8 mouse cellular contexts compared by ENCODE assay signal in the genomic region with DNA sequence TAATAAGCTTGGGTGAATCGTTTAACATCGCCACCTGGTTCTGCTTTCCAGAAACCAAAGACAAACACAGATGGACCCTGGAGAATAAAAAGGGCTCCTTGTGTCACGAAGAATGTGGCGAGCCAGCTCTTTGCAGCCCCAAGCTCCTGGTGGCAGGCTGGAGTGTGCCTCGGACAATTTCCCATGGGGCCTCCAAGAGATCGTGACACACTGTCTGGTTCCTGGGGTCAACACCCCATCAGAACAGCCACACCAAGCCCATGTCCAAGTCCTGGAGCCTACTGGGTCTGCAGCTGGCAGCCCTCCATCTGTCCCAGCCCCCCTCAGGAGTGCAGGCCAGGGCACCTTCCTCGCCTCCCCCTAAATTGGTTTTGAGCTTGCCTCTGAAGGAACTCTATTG. TPM values are rescaled to one million over a fixed set of nuclear protein-coding genes. Genes with fewer than 3 reads are reported as not detected.
DNase-seq lines count a peak whose midpoint lies in the region; ATAC-seq and TF ChIP-seq lines count a peak whose summit lies in the region.

No protein-coding gene starts in this region.

- TF ChIP-seq CTCF in Patski (IDR thresholded peaks at IDR 0.05): no peak
- no peak for TF ChIP-seq CTCF in embryonic fibroblast, embryonic 13.5 days (IDR thresholded peaks at IDR 0.05; ENCODE audit: borderline replicate concordance, insufficient read depth, low read length)
- no peak; the same call in 1 of the 2 replicates for TF ChIP-seq CTCF in midbrain, postnatal 0 days (IDR thresholded peaks at IDR 0.05)

- H3K9ac ChIP-seq in heart, embryonic 16.5 days (ENCODE audit: low read length): peak overlapping the region; percentile 91
- H3K9ac ChIP-seq in limb, embryonic 13.5 days: peak overlapping the region; percentile 74
- peak overlapping the region; percentile 80 for H3K9ac ChIP-seq in midbrain, postnatal 0 days (replicated peaks; ENCODE audit: low read length, poor library complexity, severe bottlenecking)

- no peak for TF ChIP-seq POLR2A in embryonic fibroblast, embryonic 13.5 days (IDR thresholded peaks at IDR 0.05; ENCODE audit: low read depth, low read length)

- ATAC-seq in heart, embryonic 16.5 days (replicated peaks; ENCODE audit: extremely low read depth, insufficient read depth, low FRiP score): 0 out of 2 replicates have a peak, but pooled peaks have one; percentile 6
- peak; percentile 5 for ATAC-seq in Patski
- peak; percentile 20 for ATAC-seq in limb, embryonic 13.5 days (ENCODE audit: low FRiP score, low read depth)
- ATAC-seq in midbrain, postnatal 0 days (ENCODE audit: low FRiP score): no peak; the same call in 1 of the 2 replicates
- no peak; the same call in 1 of the 2 replicates for ATAC-seq in megakaryocyte-erythroid progenitor cell, adult 5-6 weeks (replicated peaks; ENCODE audit: low FRiP score, low TSS enrichment, poor library complexity, severe bottlenecking)

- peak overlapping the region; percentile 96 for H3K4me2 ChIP-seq in heart, embryonic 16.5 days (ENCODE audit: low read depth, low read length)
- H3K4me2 ChIP-seq in limb, embryonic 13.5 days (replicated peaks): peak overlapping the region; percentile 89
- peak overlapping the region; percentile 84 for H3K4me2 ChIP-seq in midbrain, postnatal 0 days (ENCODE audit: low read depth, low read length, poor library complexity, severe bottlenecking)

- in situ Hi-C loops in Patski (cut with MboI; ENCODE audit: low pct_unique_long_range_greater_than_20kb): loop anchor here (5.0 kb wide), 1 partner anchor 90 kb away; no protein-coding TSS in a partner anchor

- H3K36me3 ChIP-seq in heart, embryonic 16.5 days (ENCODE audit: control insufficient read depth, insufficient read depth): no peaks in the 10 kb centered on the region
- peaks cover 4% of the 10 kb centered on the region; the same call in 1 of the 2 replicates for H3K36me3 ChIP-seq in limb, embryonic 13.5 days
- H3K36me3 ChIP-seq in midbrain, postnatal 0 days (ENCODE audit: insufficient read depth, low read length): no peaks in the 10 kb centered on the region

- H3K4me3 ChIP-seq in heart, embryonic 16.5 days (ENCODE audit: low read length): peak overlapping the region; percentile 81
- peak overlapping the region; percentile 64 for H3K4me3 ChIP-seq in embryonic fibroblast, embryonic 13.5 days (ENCODE audit: insufficient read depth, low read length)
- peak overlapping the region; percentile 64 for H3K4me3 ChIP-seq in limb, embryonic 13.5 days
- H3K4me3 ChIP-seq in midbrain, postnatal 0 days (ENCODE audit: low read depth, low read length): peak overlapping the region; percentile 62

- intact Hi-C loops in heart, postnatal 36 days (cut with DNase I): no loop called here
- intact Hi-C loops in gastrocnemius, postnatal 14 days (cut with DNase I; ENCODE audit: low total_unique reads): loop anchor here (2.0 kb wide), 1 partner anchor 91 kb away; no protein-coding TSS in a partner anchor

- H3K27ac ChIP-seq in heart, embryonic 16.5 days (ENCODE audit: low read length): peak overlapping the region; percentile 85
- peak overlapping the region; percentile 22 for H3K27ac ChIP-seq in embryonic fibroblast, embryonic 13.5 days (ENCODE audit: insufficient read depth, low read length)
- H3K27ac ChIP-seq in limb, embryonic 13.5 days: peak overlapping the region; percentile 81
- H3K27ac ChIP-seq in midbrain, postnatal 0 days (ENCODE audit: low read depth, low read length): peak overlapping the region; percentile 88

- H3K4me1 ChIP-seq in heart, embryonic 16.5 days (ENCODE audit: control insufficient read depth, insufficient read depth, low read length): peaks cover 18% of the 10 kb centered on the region
- 0 out of 2 replicates have a peak, but pooled peaks cover 2% of the 10 kb centered on the region for H3K4me1 ChIP-seq in embryonic fibroblast, embryonic 13.5 days (ENCODE audit: control insufficient read depth, insufficient read depth, low read length)
- peaks cover 18% of the 10 kb centered on the region for H3K4me1 ChIP-seq in limb, embryonic 13.5 days
- H3K4me1 ChIP-seq in midbrain, postnatal 0 days (ENCODE audit: insufficient read depth, low read length): peaks cover 11% of the 10 kb centered on the region

- POLR2A ChIA-PET in Patski (lab: Charles Lee): interaction anchor here (1.2 to 3.3 kb wide), 2 partner anchors 61 to 91 kb away, joined by 3 to 23 read pairs; no protein-coding TSS in a partner anchor

- no peaks in the 10 kb centered on the region for H3K9me3 ChIP-seq in heart, embryonic 16.5 days (replicated peaks; ENCODE audit: control insufficient read depth, low read length)
- H3K9me3 ChIP-seq in limb, embryonic 13.5 days: no peaks in the 10 kb centered on the region
- no peaks in the 10 kb centered on the region for H3K9me3 ChIP-seq in midbrain, postnatal 0 days (ENCODE audit: low read length)

- CTCF ChIA-PET in Patski (lab: Charles Lee): interaction anchor here (1.0 to 8.6 kb wide), 12 partner anchors 9 to 136 kb away, joined by 3 to 121 read pairs (median 6); a partner anchor contains a TSS

- WGBS in heart, embryonic 16.5 days: 23% methylated on average over 7 of the region's 7 CpGs
- WGBS in limb, embryonic 13.5 days: 9% methylated on average over 7 of the region's 7 CpGs
- WGBS in midbrain, postnatal 0 days: 9% methylated on average over 7 of the region's 7 CpGs

- no peak for DNase-seq in heart, postnatal 36 days
- no peak for DNase-seq in Patski (ENCODE audit: low read depth, low spot score)
- peak; percentile 47 for DNase-seq in midbrain, postnatal 0 days (ENCODE audit: low spot score)
- DNase-seq in gastrocnemius, postnatal 14 days: no peak

- H3K27me3 ChIP-seq in heart, embryonic 16.5 days (ENCODE audit: control insufficient read depth, insufficient read depth, low read length): no peaks in the 10 kb centered on the region
- H3K27me3 ChIP-seq in Patski: no peaks in the 10 kb centered on the region
- H3K27me3 ChIP-seq in limb, embryonic 13.5 days: no peaks in the 10 kb centered on the region
- H3K27me3 ChIP-seq in midbrain, postnatal 0 days (ENCODE audit: insufficient read depth, low read length): no peaks in the 10 kb centered on the region

RNA-seq across cellular contexts. Expression of a gene that starts 0.5 kb away (rescaled TPM):
- polyA plus RNA-seq in heart, embryonic 16.5 days (2015; fragmentation: Nextera tagmentation; extraction: Ambion mirVana): 12.5 and 15.0 TPM in 2 replicates
- 10 to 100 TPM; 11.1 to 13.3 TPM for total RNA-seq in heart, postnatal 36 days (2021)
- 21.1 TPM for polyA plus RNA-seq in Patski (2021)
- polyA plus RNA-seq in embryonic fibroblast, embryonic 13.5 days (2011; ENCODE audit: insufficient read length, low read depth, missing spikeins): 10.1 TPM in 2 replicates
- polyA plus RNA-seq in limb, embryonic 13.5 days (2015; fragmentation: Nextera tagmentation; extraction: Ambion mirVana): 10.3 and 10.7 TPM in 2 replicates
- 18.5 and 20.4 TPM in 2 replicates for total RNA-seq in midbrain, postnatal 0 days (2014; rRNA removed)
- 6.7 and 7.4 TPM in 2 replicates for polyA plus RNA-seq in midbrain, postnatal 0 days (2015; fragmentation: Nextera tagmentation; extraction: Ambion mirVana)
- 1 to 10 TPM; 4.1 to 4.3 TPM for total RNA-seq in gastrocnemius, postnatal 14 days (2021)
- 8.5 and 12.4 TPM in 2 replicates for total RNA-seq in megakaryocyte-erythroid progenitor cell, adult 5-6 weeks (2014; fragmentation: Nextera tagmentation)
- total RNA-seq in megakaryocyte-erythroid progenitor cell, adult 5-6 weeks (2017): 5.7 and 11.5 TPM in 2 replicates

Comparison
In these comparisons a context has a peak if more than half of its experiments do, and no peak if none do; other contexts are left out.
1. ATAC-seq: peak in heart, embryonic 16.5 days (single experiment), Patski (single experiment) and limb, embryonic 13.5 days (single experiment); none in midbrain, postnatal 0 days (single experiment) and megakaryocyte-erythroid progenitor cell, adult 5-6 weeks (single experiment).
2. H3K27ac ChIP-seq: peak in every context shown above with its lines; median percentile 88 in midbrain, postnatal 0 days; 85 in heart, embryonic 16.5 days; 81 in limb, embryonic 13.5 days; 22 in embryonic fibroblast, embryonic 13.5 days.
3. Peak in every context shown above with its lines, with median percentiles within 50 percentile points of each other: H3K4me2 ChIP-seq, H3K4me3 ChIP-seq and H3K9ac ChIP-seq.